Mouse (Mus musculus): Measurements from ENCODE around the gene Catsperz. TPM values are rescaled to one million over a fixed set of nuclear protein-coding genes. Genes with fewer than 3 reads are reported as not detected.
"Not testable (repeated sequence)": the region's sequence is repeated elsewhere in the genome, so short reads cannot be mapped to it uniquely, and the experiment has no call there.

Catsperz gene
- polyA plus RNA-seq, 1 experiment from 2014 or later = 1.9 TPM

GRCm38 (mm10) chr19:6895608-6896305 lies 29.4 kb downstream of the Catsperz start:
- 77% methylated on average over 18 of the region's 18 CpGs for WGBS (ENCODE audit: insufficient replicate concordance)
- not testable (repeated sequence) for H3K4me2 ChIP-seq

DNA sequence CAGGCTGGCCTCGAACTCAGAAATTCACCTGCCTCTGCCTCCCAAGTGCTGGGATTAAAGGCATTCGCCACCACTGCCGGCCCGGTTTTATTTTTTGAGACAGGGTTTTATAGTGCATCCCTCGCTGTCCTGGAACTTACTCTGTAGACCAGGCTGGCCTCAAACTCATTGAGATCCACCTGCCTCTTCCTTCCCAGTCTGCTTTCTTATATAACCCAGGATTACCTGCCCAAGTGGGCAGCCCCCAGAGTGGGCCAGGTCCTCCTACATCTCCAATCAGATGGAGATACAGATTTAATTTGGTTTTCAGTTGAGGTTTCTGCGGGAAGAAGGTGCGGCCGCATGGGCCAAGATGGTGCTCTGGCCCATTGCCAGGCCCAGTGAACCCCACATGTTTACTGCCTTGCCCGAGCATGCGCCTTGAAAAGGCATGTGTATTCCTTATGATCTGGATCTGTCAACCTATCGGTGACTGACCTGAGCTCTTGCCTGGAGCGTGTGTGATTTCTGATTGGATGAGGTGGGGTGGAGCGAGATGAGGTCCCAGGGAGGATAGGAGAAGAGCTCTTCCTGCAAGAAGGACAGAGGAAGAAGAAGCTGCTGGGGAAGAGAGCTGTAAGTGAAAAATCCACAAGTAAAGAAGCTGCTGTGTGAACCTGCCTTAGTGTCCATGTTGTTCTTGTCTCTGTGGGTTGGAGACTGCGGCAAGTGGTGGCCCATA lies 31.3 kb downstream of the Catsperz start:
- no peaks in the 10 kb centered on the region for H3K36me3 ChIP-seq (ENCODE audit: control insufficient read depth, insufficient read depth, low read length)
- H3K27ac ChIP-seq (ENCODE audit: low read depth, low read length) = no peak overlapping the region
- no peak overlapping the region for H3K4me3 ChIP-seq (ENCODE audit: low read depth, low read length)
- H3K27me3 ChIP-seq (ENCODE audit: control insufficient read depth, insufficient read depth, low read length) = no peaks in the 10 kb centered on the region
- no peaks in the 10 kb centered on the region for H3K4me1 ChIP-seq (ENCODE audit: control insufficient read depth, insufficient read depth, low read length)
- no peak overlapping the region for H3K4me2 ChIP-seq
- ATAC-seq (replicated peaks; ENCODE audit: insufficient number of reproducible peaks, low FRiP score, low TSS enrichment) = no peak
- WGBS (ENCODE audit: insufficient replicate concordance) = 85% methylated on average over 14 of the region's 14 CpGs
- no peak overlapping the region for H3K9ac ChIP-seq (ENCODE audit: low read depth, low read length)
- 0 out of 2 replicates have a peak, but pooled peaks cover 2% of the 10 kb centered on the region for H3K9me3 ChIP-seq (replicated peaks; ENCODE audit: control insufficient read depth, low read length)

More at GRCm38 (mm10) chr19:6895608-6896305, 29.4 kb downstream of the Catsperz start:
- H3K4me1 ChIP-seq (ENCODE audit: control insufficient read depth, insufficient read depth, low read length); H3K9ac ChIP-seq (ENCODE audit: low read depth, low read length); H3K4me3 ChIP-seq (ENCODE audit: low read depth, low read length); H3K27me3 ChIP-seq (ENCODE audit: control insufficient read depth, insufficient read depth, low read length); H3K36me3 ChIP-seq (ENCODE audit: control insufficient read depth, insufficient read depth, low read length); H3K9me3 ChIP-seq (replicated peaks; ENCODE audit: control insufficient read depth, low read length); ATAC-seq (replicated peaks; ENCODE audit: insufficient number of reproducible peaks, low FRiP score, low TSS enrichment); H3K27ac ChIP-seq (ENCODE audit: low read depth, low read length): not testable (repeated sequence)

- H3K4me3 ChIP-seq (ENCODE audit: low read depth, low read length) = no peak overlapping the region
- no peak overlapping the region for H3K9ac ChIP-seq (ENCODE audit: low read depth, low read length)
- no peaks in the 10 kb centered on the region for H3K36me3 ChIP-seq (ENCODE audit: control insufficient read depth, insufficient read depth, low read length)
- H3K27me3 ChIP-seq (ENCODE audit: control insufficient read depth, insufficient read depth, low read length) = no peaks in the 10 kb centered on the region
- no peak overlapping the region for H3K27ac ChIP-seq (ENCODE audit: low read depth, low read length)
- WGBS (ENCODE audit: insufficient replicate concordance) = 60% methylated on average over 4 of the region's 4 CpGs
- no peak for ATAC-seq (replicated peaks; ENCODE audit: insufficient number of reproducible peaks, low FRiP score, low TSS enrichment)
- 0 out of 2 replicates have a peak, but pooled peaks cover 2% of the 10 kb centered on the region for H3K9me3 ChIP-seq (replicated peaks; ENCODE audit: control insufficient read depth, low read length)
- H3K4me1 ChIP-seq (ENCODE audit: control insufficient read depth, insufficient read depth, low read length) = no peaks in the 10 kb centered on the region
- H3K4me2 ChIP-seq = no peak overlapping the region
These were observed 32.7 kb downstream of the Catsperz start for GRCm38 (mm10) chr19:6892512-6892911.

GRCm38 (mm10) chr19:6877965-6878364 lies 47.2 kb downstream of the Catsperz start:
- Histone ChIP-seq H3K27ac (ENCODE audit: low read depth, low read length) (no peak overlapping the region), H3K4me3 (ENCODE audit: low read depth, low read length) (no peak overlapping the region), H3K27me3 (ENCODE audit: control insufficient read depth, insufficient read depth, low read length) (no peaks in the 10 kb centered on the region), H3K9me3 (replicated peaks; ENCODE audit: control insufficient read depth, low read length) (no peaks in the 10 kb centered on the region), H3K4me2 (no peak overlapping the region), H3K9ac (ENCODE audit: low read depth, low read length) (no peak overlapping the region), H3K4me1 (ENCODE audit: control insufficient read depth, insufficient read depth, low read length) (no peaks in the 10 kb centered on the region), H3K36me3 (ENCODE audit: control insufficient read depth, insufficient read depth, low read length) (no peaks in the 10 kb centered on the region)
- ATAC-seq (replicated peaks; ENCODE audit: insufficient number of reproducible peaks, low FRiP score, low TSS enrichment) = no peak
- WGBS (ENCODE audit: insufficient replicate concordance) = 81% methylated on average over 4 of the region's 4 CpGs

GRCm38 (mm10) chr19:6876799-6877198 lies 48.4 kb downstream of the Catsperz start:
- no peak for ATAC-seq (replicated peaks; ENCODE audit: insufficient number of reproducible peaks, low FRiP score, low TSS enrichment)

DNA sequence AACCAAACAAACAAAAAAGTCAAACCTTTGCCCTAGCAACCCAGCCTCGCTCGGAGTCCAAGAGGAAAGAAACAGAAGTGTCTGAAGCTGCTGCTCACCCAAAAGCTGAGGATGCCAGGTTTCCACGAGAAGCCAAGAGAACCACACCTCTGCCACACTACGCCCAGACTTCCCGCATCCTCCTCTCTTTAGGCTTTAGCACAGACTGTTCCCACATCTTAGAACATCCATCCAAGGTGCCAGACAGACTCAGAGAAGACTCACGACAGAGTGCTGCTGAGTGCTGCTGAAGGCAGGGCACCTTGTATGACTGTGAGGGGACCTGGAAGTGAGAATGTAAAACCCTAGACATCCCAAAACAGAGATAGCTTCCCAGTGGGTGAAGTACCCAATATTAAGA lies 49.3 kb downstream of the Catsperz start:
- no peaks in the 10 kb centered on the region for H3K36me3 ChIP-seq (ENCODE audit: control insufficient read depth, insufficient read depth, low read length)
- H3K9ac ChIP-seq (ENCODE audit: low read depth, low read length) = no peak overlapping the region
- ATAC-seq (replicated peaks; ENCODE audit: insufficient number of reproducible peaks, low FRiP score, low TSS enrichment) = no peak
- WGBS (ENCODE audit: insufficient replicate concordance) = 75% methylated on average over 6 of the region's 6 CpGs
- H3K4me2 ChIP-seq = no peak overlapping the region
- H3K27ac ChIP-seq (ENCODE audit: low read depth, low read length) = no peak overlapping the region
- no peaks in the 10 kb centered on the region for H3K9me3 ChIP-seq (replicated peaks; ENCODE audit: control insufficient read depth, low read length)
- no peaks in the 10 kb centered on the region for H3K4me1 ChIP-seq (ENCODE audit: control insufficient read depth, insufficient read depth, low read length)
- H3K4me3 ChIP-seq (ENCODE audit: low read depth, low read length) = no peak overlapping the region
- no peaks in the 10 kb centered on the region for H3K27me3 ChIP-seq (ENCODE audit: control insufficient read depth, insufficient read depth, low read length)

More at GRCm38 (mm10) chr19:6876799-6877198, 48.4 kb downstream of the Catsperz start:
- Histone ChIP-seq H3K4me2 (no peak overlapping the region), H3K9me3 (replicated peaks; ENCODE audit: control insufficient read depth, low read length) (no peaks in the 10 kb centered on the region), H3K36me3 (ENCODE audit: control insufficient read depth, insufficient read depth, low read length) (no peaks in the 10 kb centered on the region), H3K27me3 (ENCODE audit: control insufficient read depth, insufficient read depth, low read length) (no peaks in the 10 kb centered on the region), H3K4me3 (ENCODE audit: low read depth, low read length) (no peak overlapping the region), H3K4me1 (ENCODE audit: control insufficient read depth, insufficient read depth, low read length) (no peaks in the 10 kb centered on the region), H3K27ac (ENCODE audit: low read depth, low read length) (no peak overlapping the region), H3K9ac (ENCODE audit: low read depth, low read length) (no peak overlapping the region)

DNA sequence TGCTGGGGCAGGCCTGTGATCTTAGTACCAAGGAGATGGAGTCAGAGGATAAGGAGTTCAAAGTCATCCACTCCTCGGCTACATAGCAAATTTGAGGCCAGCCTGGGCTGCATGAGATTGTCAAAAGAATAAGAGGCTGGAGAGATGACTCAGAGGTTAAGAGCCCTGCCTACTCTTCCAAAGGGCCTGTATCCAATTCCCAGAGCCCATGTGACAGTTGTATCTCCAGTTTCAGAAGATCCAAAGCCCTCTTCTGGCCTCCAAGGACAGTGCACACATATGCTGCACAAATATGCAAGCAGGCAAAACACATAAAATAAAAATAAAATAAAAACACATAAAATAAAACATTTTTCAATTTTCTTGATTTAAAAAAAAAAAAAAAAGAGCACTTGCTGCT lies 50.9 kb downstream of the Catsperz start:
- Histone ChIP-seq H3K27ac (ENCODE audit: low read depth, low read length) (no peak overlapping the region), H3K4me3 (ENCODE audit: low read depth, low read length) (no peak overlapping the region), H3K9me3 (replicated peaks; ENCODE audit: control insufficient read depth, low read length) (no peaks in the 10 kb centered on the region), H3K36me3 (ENCODE audit: control insufficient read depth, insufficient read depth, low read length) (no peaks in the 10 kb centered on the region), H3K9ac (ENCODE audit: low read depth, low read length) (no peak overlapping the region), H3K27me3 (ENCODE audit: control insufficient read depth, insufficient read depth, low read length) (no peaks in the 10 kb centered on the region), H3K4me1 (ENCODE audit: control insufficient read depth, insufficient read depth, low read length) (no peaks in the 10 kb centered on the region), H3K4me2 (no peak overlapping the region)
- 63% methylated on average over 1 of the region's 1 CpGs for WGBS (ENCODE audit: insufficient replicate concordance)
- ATAC-seq (replicated peaks; ENCODE audit: insufficient number of reproducible peaks, low FRiP score, low TSS enrichment) = no peak

- Histone ChIP-seq H3K27me3 (ENCODE audit: control insufficient read depth, insufficient read depth, low read length) (no peaks in the 10 kb centered on the region), H3K4me1 (ENCODE audit: control insufficient read depth, insufficient read depth, low read length) (no peaks in the 10 kb centered on the region), H3K27ac (ENCODE audit: low read depth, low read length) (no peak overlapping the region), H3K36me3 (ENCODE audit: control insufficient read depth, insufficient read depth, low read length) (no peaks in the 10 kb centered on the region), H3K4me3 (ENCODE audit: low read depth, low read length) (no peak overlapping the region), H3K9me3 (replicated peaks; ENCODE audit: control insufficient read depth, low read length) (no peaks in the 10 kb centered on the region), H3K9ac (ENCODE audit: low read depth, low read length) (no peak overlapping the region), H3K4me2 (no peak overlapping the region)
- 62% methylated on average over 3 of the region's 3 CpGs for WGBS (ENCODE audit: insufficient replicate concordance)
- no peak for ATAC-seq (replicated peaks; ENCODE audit: insufficient number of reproducible peaks, low FRiP score, low TSS enrichment)
These were observed 52.5 kb downstream of the Catsperz start for GRCm38 (mm10) chr19:6872701-6873100.
